Mouse (Mus musculus) lung, postnatal 0 days (tissue): ENCODE data around the gene Sec1. TPM values are rescaled to one million over a fixed set of nuclear protein-coding genes. Genes with fewer than 3 reads are reported as not detected.
A peak's percentile ranks its signal among the peaks of the same experiment; 100 is the strongest.

Experiments used
- ATAC-seq: fragments of 200-750 bp; cut with Nextera tagmentation; 2 replicates; pipeline ENCODE4 v1.8.0; 2017; ENCODE audit warnings: moderate library complexity
- DNase-seq: peaks from one replicate; pipeline ENCODE4 v3.0.0-alpha.2; 2016; ENCODE audit warnings: low spot score
- H3K27ac ChIP-seq: fragments of 300-500 bp; sonication (generic); 2 replicates; pipeline ENCODE4 v1.5.1; 2014; ENCODE audit warnings: antibody characterized with exemption, mild to moderate bottlenecking, low read length, mixed read lengths
- H3K27me3 ChIP-seq: fragments of 300-500 bp; sonication (generic); replicated peaks from 2 replicates; pipeline ENCODE4 v1.6.1; 2014; ENCODE audit warnings: low read length, mixed read lengths; ENCODE audit not compliant: insufficient read depth
- H3K36me3 ChIP-seq: fragments of 300-500 bp; sonication (generic); 2 replicates; pipeline ENCODE4 v1.6.1; 2014; ENCODE audit warnings: low read length, mixed read lengths; ENCODE audit not compliant: insufficient read depth
- H3K4me1 ChIP-seq: fragments of 300-500 bp; sonication (generic); 2 replicates; pipeline ENCODE4 v1.6.1; 2014; ENCODE audit warnings: antibody characterized with exemption, low read depth, low read length, mixed read lengths; ENCODE audit not compliant: insufficient read depth
- H3K4me2 ChIP-seq: fragments of 300-500 bp; sonication (generic); replicated peaks from 2 replicates; pipeline ENCODE4 v1.6.1; 2014; ENCODE audit warnings: low read depth, mild to moderate bottlenecking, low read length, moderate library complexity, mixed read lengths
- H3K4me3 ChIP-seq: fragments of 300-500 bp; sonication (generic); 2 replicates; pipeline ENCODE4 v1.5.1; 2014; ENCODE audit warnings: low read depth, low read length
- H3K9ac ChIP-seq: fragments of 300-500 bp; sonication (generic); replicated peaks from 2 replicates; pipeline ENCODE4 v1.6.1; 2014; ENCODE audit warnings: low read depth, mild to moderate bottlenecking
- H3K9me3 ChIP-seq: fragments of 300-500 bp; sonication (generic); 2 replicates; pipeline ENCODE4 v1.6.1; 2016; ENCODE audit warnings: low read length, mixed read lengths
- CTCF ChIP-seq: IDR thresholded peaks from 2 replicates; pipeline ENCODE4 v1.5.1; 2016; ENCODE audit warnings: antibody characterized with exemption, mild to moderate bottlenecking
- EP300 ChIP-seq: IDR thresholded peaks from 2 replicates; pipeline ENCODE4 v1.6.1; 2016; ENCODE audit warnings: antibody characterized with exemption, mild to moderate bottlenecking, control low read depth
- WGBS: fragments of 180-500 bp; shearing (Covaris S2); extraction: QIAGEN DNeasy Blood & Tissue Kit; methylation state at CpG from one replicate; pipeline ENCODE4 v1.1.7; 2014; 5-methylcytosine and 5-hydroxymethylcytosine counted together
- polyA plus RNA-seq: library from polyadenylated mRNA; unstranded; fragments of >200 nt; fragmentation: Nextera tagmentation; extraction: Ambion mirVana; gene quantifications from 2 replicates; pipeline ENCODE4 v1.2.1, GENCODE M21; 2015

The Sec1 gene
- polyA plus RNA-seq, 1 experiment from 2014 or later = 2.0 TPM

GRCm38 (mm10) chr7:45733477-45733876 is 39.3 kb upstream of the Sec1 start:
- Histone ChIP-seq H3K27ac (no peak overlapping the region), H3K4me1 (no peaks in the 10 kb centered on the region; the same call in 1 of the 2 replicates), H3K27me3 (no peaks in the 10 kb centered on the region), H3K36me3 (no peaks in the 10 kb centered on the region), H3K9me3 (no peaks in the 10 kb centered on the region), H3K4me3 (no peak overlapping the region), H3K9ac (no peak overlapping the region), H3K4me2 (no peak overlapping the region)
- DNase-seq = no peak
- ATAC-seq = no peak
- no peak for TF ChIP-seq CTCF
- no peak for TF ChIP-seq EP300
- WGBS = 68% methylated on average over 5 of the region's 5 CpGs

GRCm38 (mm10) chr7:45730727-45731431 is 36.7 kb upstream of the Sec1 start:
- H3K9me3 ChIP-seq = no peaks in the 10 kb centered on the region
- no peak overlapping the region for H3K4me3 ChIP-seq
- peak overlapping the region; percentile 43; the same call in 1 of the 2 replicates for H3K27ac ChIP-seq
- DNase-seq (peak; percentile 79), ATAC-seq (peak; percentile 72)
- H3K9ac ChIP-seq = no peak overlapping the region
- H3K4me1 ChIP-seq = no peaks in the 10 kb centered on the region; the same call in 1 of the 2 replicates
- H3K4me2 ChIP-seq = no peak overlapping the region
- no peaks in the 10 kb centered on the region for H3K27me3 ChIP-seq
- TF ChIP-seq EP300 (no peak), CTCF (peak; percentile 76)
- 22% methylated on average over 16 of the region's 16 CpGs for WGBS
- H3K36me3 ChIP-seq = no peaks in the 10 kb centered on the region

- Histone ChIP-seq H3K4me1 (no peaks in the 10 kb centered on the region; the same call in 1 of the 2 replicates), H3K4me2 (no peak overlapping the region), H3K27me3 (no peaks in the 10 kb centered on the region), H3K9ac (no peak overlapping the region), H3K27ac (no peak overlapping the region), H3K4me3 (no peak overlapping the region), H3K36me3 (peaks cover 18% of the 10 kb centered on the region), H3K9me3 (no peaks in the 10 kb centered on the region)
- 42% methylated on average over 3 of the region's 3 CpGs for WGBS
- ATAC-seq (no peak), DNase-seq (no peak)
- TF ChIP-seq CTCF (no peak), EP300 (no peak)
These were observed 33.4 kb upstream of the Sec1 start for GRCm38 (mm10) chr7:45727625-45728024.

- no peaks in the 10 kb centered on the region for H3K9me3 ChIP-seq
- no peak for DNase-seq
- no peaks in the 10 kb centered on the region for H3K27me3 ChIP-seq
- H3K4me2 ChIP-seq = no peak overlapping the region
- H3K36me3 ChIP-seq = peaks cover 18% of the 10 kb centered on the region
- no peak for ATAC-seq
- no peak overlapping the region for H3K4me3 ChIP-seq
- no peak overlapping the region for H3K9ac ChIP-seq
- 85% methylated on average over 10 of the region's 10 CpGs for WGBS
- H3K27ac ChIP-seq = no peak overlapping the region
- TF ChIP-seq CTCF (no peak), EP300 (no peak)
- no peaks in the 10 kb centered on the region; the same call in 1 of the 2 replicates for H3K4me1 ChIP-seq
These were observed 32.2 kb upstream of the Sec1 start for GRCm38 (mm10) chr7:45726419-45726818.

GRCm38 (mm10) chr7:45725713-45726112 is 31.5 kb upstream of the Sec1 start, which contains the start of gene Spaca4:
TSS of gene Spaca4 (minus strand) at chr7:45725813.
- TF ChIP-seq CTCF (no peak), EP300 (no peak)
- Histone ChIP-seq H3K36me3 (peaks cover 18% of the 10 kb centered on the region), H3K9me3 (no peaks in the 10 kb centered on the region), H3K27me3 (no peaks in the 10 kb centered on the region), H3K27ac (no peak within 1 kb of the TSS), H3K4me1 (no peaks in the 10 kb centered on the region; the same call in 1 of the 2 replicates), H3K4me3 (no peak within 1 kb of the TSS), H3K9ac (no peak within 1 kb of the TSS), H3K4me2 (no peak within 1 kb of the TSS)
- ATAC-seq = no peak
- no peak for DNase-seq
- 87% methylated on average over 11 of the region's 11 CpGs for WGBS

- Histone ChIP-seq H3K36me3 (peaks cover 18% of the 10 kb centered on the region), H3K27me3 (no peaks in the 10 kb centered on the region), H3K9ac (no peak overlapping the region), H3K27ac (no peak overlapping the region), H3K4me1 (no peaks in the 10 kb centered on the region), H3K4me2 (no peak overlapping the region), H3K9me3 (no peaks in the 10 kb centered on the region), H3K4me3 (no peak overlapping the region)
- TF ChIP-seq EP300 (no peak), CTCF (no peak)
- DNase-seq (no peak), ATAC-seq (no peak)
- 90% methylated on average over 9 of the region's 9 CpGs for WGBS
These were observed 30.9 kb upstream of the Sec1 start for GRCm38 (mm10) chr7:45725151-45725550.
